Mouse (Mus musculus) 416B (cell line): ENCODE data around the gene Phyhd1.
A peak's percentile ranks its signal among the peaks of the same experiment; 100 is the strongest.

Source experiments
- DNase-seq: peaks from one replicate; pipeline ENCODE4 v3.0.0; 2011; ENCODE audit warnings: low read depth

The Phyhd1 gene

GRCm38 (mm10) chr2:30265767-30266253 lies at the start of gene Phyhd1:
Phyhd1 (plus strand) TSS chr2:30266203.
- DNase-seq: no peak

DNA sequence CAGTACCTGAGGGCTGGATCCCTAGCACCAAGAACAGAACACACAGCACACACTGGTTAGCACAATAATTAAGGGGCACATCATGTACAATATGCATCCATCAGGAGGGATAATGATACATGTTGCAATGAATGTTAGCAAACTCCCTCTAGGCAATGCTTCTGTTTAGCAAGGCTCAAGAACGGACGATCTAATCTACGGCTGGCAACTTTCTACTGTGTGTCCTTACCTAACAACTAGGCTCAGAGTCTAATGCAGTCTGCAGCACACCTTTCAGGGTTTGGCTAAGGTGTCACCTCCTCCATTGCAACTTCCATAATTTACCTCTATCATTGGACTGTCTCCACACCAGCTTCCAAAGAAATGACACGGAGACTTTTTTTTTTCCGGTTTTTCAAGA lies 49.7 kb upstream of the Phyhd1 start:
- DNase-seq: no peak

DNA sequence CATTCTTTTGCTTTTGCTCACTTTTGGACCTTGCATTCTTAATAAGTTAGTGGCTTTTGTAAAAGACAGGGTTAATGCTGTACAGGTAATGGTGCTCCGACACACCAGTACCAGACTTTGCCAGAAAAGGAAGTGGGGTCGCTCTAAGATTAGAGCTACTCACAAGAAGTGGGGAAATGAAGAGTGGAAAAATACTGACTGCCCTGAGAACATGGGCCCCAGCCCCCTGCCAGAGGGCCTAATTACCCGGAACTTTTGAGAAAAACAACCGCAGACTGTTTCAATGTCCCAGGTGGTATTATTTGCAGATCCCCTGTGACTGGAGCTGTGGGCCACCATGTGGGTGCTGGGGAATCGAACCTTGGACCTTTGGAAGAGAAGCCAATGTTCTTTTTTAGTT lies 30.4 kb upstream of the Phyhd1 start:
- no peak for DNase-seq

GRCm38 (mm10) chr2:30236426-30237198 lies 29.4 kb upstream of the Phyhd1 start:
- peak; percentile 70 for DNase-seq

DNA sequence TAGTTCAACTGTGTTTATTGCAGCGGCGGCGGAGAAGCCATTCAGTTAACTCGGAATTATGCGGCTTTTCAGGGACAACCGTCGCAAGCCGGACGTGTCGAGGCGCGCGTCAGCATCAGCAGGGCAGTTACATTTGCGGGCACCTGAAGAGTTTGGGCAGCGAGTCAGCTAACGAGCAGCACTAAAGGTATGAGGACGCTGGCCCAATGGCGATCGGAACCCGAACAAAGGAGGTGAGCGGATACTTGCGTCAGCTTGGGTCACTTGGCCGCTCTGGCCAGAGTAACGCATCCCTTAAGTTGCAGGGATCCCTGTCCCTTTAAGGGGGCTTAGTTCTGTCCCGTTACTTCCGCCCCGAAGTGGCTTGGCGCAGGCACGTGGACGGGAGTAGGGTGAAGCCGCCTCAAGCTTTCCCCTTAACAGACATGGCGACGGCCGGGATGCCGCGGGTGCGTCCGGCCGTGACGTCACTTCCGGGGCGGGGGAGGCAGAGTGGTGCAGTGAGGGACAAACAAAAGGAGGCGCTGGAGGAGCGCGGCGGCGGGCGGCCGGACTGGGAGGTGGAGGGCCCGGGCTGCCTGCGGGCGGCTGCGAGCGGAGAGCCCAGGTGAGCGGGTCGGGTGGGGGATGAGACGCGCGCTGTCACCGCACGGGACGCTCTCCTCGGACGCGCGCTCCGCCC lies 28.7 kb upstream of the Phyhd1 start, which contains the start of gene Lrrc8a:
Gene Lrrc8a (plus strand): TSS at position 517 of the 682 bp plus-strand sequence.
- peak; percentile 99 for DNase-seq

DNA sequence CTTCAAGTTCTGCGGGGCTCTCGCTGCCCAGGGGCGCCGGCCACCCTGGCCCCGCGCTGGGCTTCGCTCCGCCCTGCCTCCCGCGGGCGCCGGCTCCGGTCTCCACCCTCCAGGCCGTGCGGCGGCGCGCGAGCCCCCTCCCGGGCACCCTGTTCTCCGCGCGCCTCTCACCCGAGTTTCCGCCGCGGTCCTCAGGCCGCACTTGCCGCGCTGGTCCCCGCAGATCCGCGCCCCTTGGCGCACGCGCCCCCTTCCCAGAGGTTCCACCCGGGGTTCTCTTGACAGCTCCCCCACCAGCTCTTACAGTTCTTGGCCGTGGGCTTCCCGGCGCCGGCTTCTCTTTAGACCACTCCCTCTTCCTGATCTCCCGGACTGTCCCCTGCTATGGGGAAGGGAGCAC lies 28.1 kb upstream of the Phyhd1 start:
- peak; percentile 49 for DNase-seq

- no peak for DNase-seq
Measured at GRCm38 (mm10) chr2:30238906-30239465, 27.0 kb upstream of the Phyhd1 start.

GRCm38 (mm10) chr2:30239777-30240176 lies 26.2 kb upstream of the Phyhd1 start:
- no peak for DNase-seq

- no peak for DNase-seq
Measured at GRCm38 (mm10) chr2:30240267-30240666, 25.7 kb upstream of the Phyhd1 start, which contains the start of gene Gm28035. Gm28035 (plus strand) TSS chr2:30240567.

GRCm38 (mm10) chr2:30242509-30242908 lies 23.5 kb upstream of the Phyhd1 start:
- DNase-seq: no peak

- no peak for DNase-seq
Measured at GRCm38 (mm10) chr2:30243391-30243790, 22.6 kb upstream of the Phyhd1 start.

- DNase-seq: no peak
Measured at GRCm38 (mm10) chr2:30244595-30245178, 21.3 kb upstream of the Phyhd1 start.

DNA sequence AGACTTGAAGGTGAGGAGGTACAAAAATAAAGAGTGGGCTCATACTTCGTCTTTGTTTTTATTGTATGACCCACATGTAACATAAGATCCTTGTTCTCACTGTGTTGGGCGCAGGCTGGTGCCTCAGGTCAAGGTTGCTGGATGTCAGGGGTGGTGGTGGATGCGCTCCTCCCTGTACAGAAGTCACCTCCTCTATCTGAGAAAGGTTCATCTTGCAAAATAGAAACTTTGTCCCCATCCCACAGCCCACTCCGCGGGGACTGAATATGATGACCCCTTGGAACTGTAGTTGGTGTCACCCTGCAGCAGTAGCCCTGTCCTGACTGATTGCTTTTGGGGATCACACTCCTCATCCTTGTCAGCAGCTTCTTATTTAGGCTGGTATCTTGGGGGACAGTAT lies 19.0 kb upstream of the Phyhd1 start:
- no peak for DNase-seq

GRCm38 (mm10) chr2:30247681-30248080 lies 18.3 kb upstream of the Phyhd1 start:
- no peak for DNase-seq

DNA sequence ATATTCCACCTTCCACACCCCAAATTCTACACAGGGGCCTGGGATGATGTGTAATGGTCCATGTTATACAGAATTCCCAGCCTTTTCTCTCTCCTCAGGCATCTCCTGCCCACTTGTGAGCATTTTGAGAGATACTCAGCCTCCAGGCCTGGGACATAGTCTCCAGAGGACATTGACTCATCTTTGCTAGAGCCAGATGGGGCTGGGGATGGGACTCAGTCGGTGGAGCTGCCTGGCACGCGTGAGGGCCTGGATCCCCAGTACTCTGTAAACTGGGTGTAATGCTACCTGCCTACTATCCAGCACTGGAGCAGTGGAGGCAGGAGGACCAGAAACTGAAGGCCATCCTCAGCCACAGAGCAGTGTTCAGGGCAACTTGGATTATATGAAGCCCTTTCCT lies 16.8 kb upstream of the Phyhd1 start:
- no peak for DNase-seq

- no peak for DNase-seq
Measured at GRCm38 (mm10) chr2:30250166-30251128, 15.6 kb upstream of the Phyhd1 start.

- peak; percentile 88 for DNase-seq
Measured at GRCm38 (mm10) chr2:30251417-30252104, 14.4 kb upstream of the Phyhd1 start.

DNA sequence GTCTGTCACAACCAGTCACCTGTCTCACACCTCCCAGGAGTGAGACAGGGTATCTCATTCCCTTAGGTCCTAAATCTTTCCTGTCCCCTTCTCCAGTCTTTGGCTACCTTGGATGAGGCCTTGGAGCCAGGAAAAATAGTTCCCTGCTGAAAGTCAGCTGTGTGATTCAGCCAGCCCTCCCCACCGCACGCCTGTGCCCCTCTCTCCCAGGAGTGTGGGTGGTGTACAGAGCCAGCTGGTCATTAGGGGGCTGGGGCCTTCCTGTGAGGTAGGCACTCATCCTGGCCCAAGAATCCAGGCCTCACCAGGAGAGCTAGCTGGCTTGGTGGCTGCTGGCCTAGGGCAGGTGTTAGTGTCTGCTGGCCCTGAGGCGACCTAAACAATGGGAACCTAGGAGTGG lies 13.5 kb upstream of the Phyhd1 start:
- no peak for DNase-seq

DNA sequence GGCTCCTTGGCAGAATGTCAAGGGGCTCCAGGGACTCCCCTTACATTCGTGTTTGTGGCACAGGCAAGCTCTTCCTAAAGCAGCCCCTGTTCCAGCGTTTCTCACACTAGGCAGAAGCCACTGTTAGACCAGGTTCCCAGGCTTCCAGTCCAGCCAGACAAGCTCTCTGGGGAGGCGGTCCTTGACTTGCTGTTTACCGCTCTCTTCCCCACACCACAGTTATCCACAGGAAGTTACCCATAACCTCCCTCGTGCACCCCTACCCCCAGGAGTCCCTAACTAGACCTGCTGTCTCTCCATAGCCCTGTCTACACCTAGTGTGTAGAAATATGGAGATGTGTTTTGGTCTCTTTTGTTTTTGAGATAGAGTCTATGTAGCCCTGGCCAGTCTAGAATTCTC lies 12.2 kb upstream of the Phyhd1 start:
- DNase-seq: no peak

- no peak for DNase-seq
Measured at GRCm38 (mm10) chr2:30255631-30256395, 10.2 kb upstream of the Phyhd1 start.
